Mouse (Mus musculus): ENCODE measurements at regions not wholly inside any gene's neighbourhood (a gene's known extent, or its start where the extent isn't known, plus 50 kb on each side); places are given as distances from the start of the nearest gene placed in this dataset.
"Not testable (repeated sequence)": the region's sequence is repeated elsewhere in the genome, so short reads cannot be mapped to it uniquely, and the experiment has no call there.

GRCm38 (mm10) chr6:4149663-4150062 lies 62.9 kb upstream of the Bet1 start:
- in situ Hi-C loops (cut with MboI, MseI), result no loop called here

GRCm38 (mm10) chr6:4158293-4158692 lies 71.5 kb upstream of the Bet1 start:
- in situ Hi-C loops (cut with MboI, MseI), result no loop called here

GRCm38 (mm10) chr6:4163733-4164132 lies 77.0 kb upstream of the Bet1 start:
- in situ Hi-C loops (cut with MboI, MseI), result no loop called here

GRCm38 (mm10) chr6:4167112-4167511 lies 80.3 kb upstream of the Bet1 start:
- in situ Hi-C loops (cut with MboI, MseI), result no loop called here

- in situ Hi-C loops (cut with MboI, MseI), result no loop called here
These were observed 81.0 kb upstream of the Bet1 start for GRCm38 (mm10) chr6:4167757-4168156.

- in situ Hi-C loops (cut with MboI, MseI), result no loop called here
These were observed 84.8 kb upstream of the Bet1 start for GRCm38 (mm10) chr6:4171561-4171960.

GRCm38 (mm10) chr6:4187683-4188082 lies 100.9 kb upstream of the Bet1 start:
- in situ Hi-C loops (cut with MboI, MseI), result no loop called here

GRCm38 (mm10) chr6:4190976-4191375 lies 104.2 kb upstream of the Bet1 start:
- in situ Hi-C loops (cut with MboI, MseI), result not testable (repeated sequence)

- in situ Hi-C loops (cut with MboI, MseI), result no loop called here
These were observed 106.5 kb upstream of the Bet1 start for GRCm38 (mm10) chr6:4193286-4193685.

GRCm38 (mm10) chr6:4201176-4201575 lies 114.4 kb upstream of the Bet1 start:
- in situ Hi-C loops (cut with MboI, MseI), result no loop called here

- in situ Hi-C loops (cut with MboI, MseI), result no loop called here
These were observed 118.9 kb upstream of the Bet1 start for GRCm38 (mm10) chr6:4205681-4206080.

- in situ Hi-C loops (cut with MboI, MseI), result no loop called here
These were observed 158.7 kb upstream of the Bet1 start for GRCm38 (mm10) chr6:4245265-4246112.

- in situ Hi-C loops (cut with MboI, MseI), result no loop called here
These were observed 159.3 kb upstream of the Bet1 start for GRCm38 (mm10) chr6:4246113-4246419.

GRCm38 (mm10) chr6:4276607-4277006 lies 189.8 kb upstream of the Bet1 start:
- in situ Hi-C loops (cut with MboI, MseI), result no loop called here

GRCm38 (mm10) chr6:4277245-4277890 lies 190.6 kb upstream of the Bet1 start:
- in situ Hi-C loops (cut with MboI, MseI), result no loop called here

- in situ Hi-C loops (cut with MboI, MseI), result no loop called here
These were observed 204.6 kb upstream of the Bet1 start for GRCm38 (mm10) chr6:4291380-4291779.

- in situ Hi-C loops (cut with MboI, MseI), result not testable (repeated sequence)
These were observed 201.2 kb upstream of the Col1a2 start for GRCm38 (mm10) chr6:4303410-4303809.

GRCm38 (mm10) chr6:4349953-4350352 lies 154.7 kb upstream of the Col1a2 start:
- in situ Hi-C loops (cut with MboI, MseI), result no loop called here

- in situ Hi-C loops (cut with MboI, MseI), result no loop called here
These were observed 142.4 kb upstream of the Col1a2 start for GRCm38 (mm10) chr6:4362220-4362619.

- in situ Hi-C loops (cut with MboI, MseI), result no loop called here
These were observed 129.1 kb upstream of the Col1a2 start for GRCm38 (mm10) chr6:4375465-4376037.

- in situ Hi-C loops (cut with MboI, MseI), result no loop called here
These were observed 107.8 kb upstream of the Col1a2 start for GRCm38 (mm10) chr6:4396808-4397207.

- in situ Hi-C loops (cut with MboI, MseI), result no loop called here
These were observed 106.7 kb upstream of the Col1a2 start for GRCm38 (mm10) chr6:4397695-4398598.

All from regulatory T cell (primary cell).